In genomic region chr11:62080476-62080875, GRCm38 (mm10) we compare ENCODE assay signal across 11 mouse cellular contexts.
"Had no signal": no experiment of that assay in that cellular context is flagged by ENCODE, and none has a peak within 500 bp of the region (broad histone marks: within the 10 kb centered on the region; RNA-seq: fewer than 3 reads in every experiment).

No protein-coding gene starts in this region.

- H3K4me3 ChIP-seq: limb, embryonic 10.5 days; liver, embryonic 13.5 days; lung, embryonic 15.5 days; midbrain, embryonic 12.5 days; neural tube, embryonic 12.5 days had no signal

- H3K27me3 ChIP-seq: liver, embryonic 13.5 days; lung, embryonic 15.5 days; midbrain, embryonic 12.5 days; neural tube, embryonic 12.5 days had no signal

- H3K4me2 ChIP-seq: liver, embryonic 13.5 days; lung, embryonic 15.5 days; midbrain, embryonic 12.5 days; neural tube, embryonic 12.5 days had no signal

- DNase-seq: kidney, adult 8-10 months; liver, embryonic 13.5 days; liver, postnatal 0 days; lung, postnatal 14 days; thymus, postnatal 4 days had no signal

- H3K9ac ChIP-seq: liver, embryonic 13.5 days; liver, postnatal 0 days; lung, embryonic 15.5 days; midbrain, embryonic 12.5 days; neural tube, embryonic 12.5 days had no signal

- H3K9me3 ChIP-seq: limb, embryonic 10.5 days; liver, embryonic 13.5 days; lung, embryonic 15.5 days; midbrain, embryonic 12.5 days; neural tube, embryonic 12.5 days had no signal

- ATAC-seq: liver, postnatal 0 days had no signal

- H3K36me3 ChIP-seq: limb, embryonic 10.5 days; liver, embryonic 13.5 days; lung, embryonic 15.5 days; midbrain, embryonic 12.5 days; neural tube, embryonic 12.5 days had no signal

- H3K27ac ChIP-seq: limb, embryonic 10.5 days; liver, embryonic 13.5 days; lung, embryonic 15.5 days; macrophage; midbrain, embryonic 12.5 days; neural tube, embryonic 12.5 days; stomach, postnatal 0 days had no signal
